Mouse (Mus musculus): Measurements from ENCODE around the gene Mvb12b. TPM values are rescaled to one million over a fixed set of nuclear protein-coding genes. Genes with fewer than 3 reads are reported as not detected.

Gene Mvb12b
- total and polyA plus RNA-seq, 3 experiments: 7.2 to 51.4 (median 46.2) TPM

GRCm38 (mm10) chr2:33682219-33682618 lies 205.5 kb downstream of the Mvb12b start:
- DNase-seq (ENCODE audit: low spot score) (peak; percentile 28), ATAC-seq (ENCODE audit: extremely low read depth, insufficient number of reproducible peaks, low FRiP score, poor library complexity, severe bottlenecking) (no peak)
- Histone ChIP-seq H3K36me3 (replicated peaks) (no peaks in the 10 kb centered on the region), H3K9me3 (replicated peaks) (no peaks in the 10 kb centered on the region), H3K4me3 (ENCODE audit: low read depth, low read length) (no peak overlapping the region), H3K4me1 (ENCODE audit: insufficient read depth, low read depth, low read length) (no peaks in the 10 kb centered on the region), H3K27me3 (ENCODE audit: insufficient read depth, low read length) (peaks cover 4% of the 10 kb centered on the region; the same call in 1 of the 2 replicates)
- TF ChIP-seq CTCF (IDR thresholded peaks at IDR 0.05; ENCODE audit: low read depth, low read length) (peak; percentile 79), TAL1 (conservative IDR thresholded peaks at IDR 0.05; ENCODE audit: low read depth, low read length) (no peak)

Other genes with a start within 250 kb of the Mvb12b start
- gene Lmx1b, start 247.4 kb downstream of the Mvb12b start, total RNA-seq (2014; fragmentation: Nextera tagmentation): 1.5 TPM in 1 of 2 replicates, not detected in the other
- 0.05 TPM in 1 of 2 replicates, not detected in the other for gene Lmx1b, start 247.4 kb downstream of the Mvb12b start, total RNA-seq (2017)
- gene Lmx1b, start 247.4 kb downstream of the Mvb12b start, polyA plus RNA-seq (2012): not detected in 2 replicates